Mouse (Mus musculus) cerebellum, adult 8-10 months (tissue): Measurements from ENCODE around the gene Ttc7b.

Experiments
- DNase-seq: peaks from one replicate; pipeline ENCODE4 v3.0.0; 2022

Gene Ttc7b

GRCm38 (mm10) chr12:100520794-100521186, at the start of gene Ttc7b:
Gene Ttc7b, minus strand, starts transcription at chr12:100520826.
- no peak for DNase-seq

GRCm38 (mm10) chr12:100568831-100569230, 48.2 kb upstream of the Ttc7b start:
- DNase-seq = no peak

- DNase-seq = no peak
Observed at GRCm38 (mm10) chr12:100568105-100568504, 47.5 kb upstream of the Ttc7b start.

GRCm38 (mm10) chr12:100567627-100568026, 47.0 kb upstream of the Ttc7b start:
- DNase-seq = no peak

- no peak for DNase-seq
Observed at GRCm38 (mm10) chr12:100553675-100554074, 33.0 kb upstream of the Ttc7b start.

GRCm38 (mm10) chr12:100551972-100552371, 31.3 kb upstream of the Ttc7b start:
- DNase-seq = no peak

GRCm38 (mm10) chr12:100544194-100544567, 23.6 kb upstream of the Ttc7b start:
- no peak for DNase-seq

- DNase-seq = no peak
Observed at GRCm38 (mm10) chr12:100543437-100544193, 23.0 kb upstream of the Ttc7b start.

GRCm38 (mm10) chr12:100542494-100542893, 21.9 kb upstream of the Ttc7b start:
- DNase-seq = no peak

GRCm38 (mm10) chr12:100542076-100542475, 21.4 kb upstream of the Ttc7b start:
- DNase-seq = no peak

GRCm38 (mm10) chr12:100539158-100539714, 18.6 kb upstream of the Ttc7b start:
- DNase-seq = no peak

- no peak for DNase-seq
Observed at GRCm38 (mm10) chr12:100538445-100539157, 18.0 kb upstream of the Ttc7b start.

GRCm38 (mm10) chr12:100537091-100537490, 16.5 kb upstream of the Ttc7b start:
- DNase-seq = no peak

GRCm38 (mm10) chr12:100535028-100535427, 14.4 kb upstream of the Ttc7b start:
- DNase-seq = no peak

- DNase-seq = no peak
Observed at GRCm38 (mm10) chr12:100534028-100534427, 13.4 kb upstream of the Ttc7b start.

GRCm38 (mm10) chr12:100533209-100533608, 12.6 kb upstream of the Ttc7b start:
- no peak for DNase-seq

- no peak for DNase-seq
Observed at GRCm38 (mm10) chr12:100531740-100532139, 11.1 kb upstream of the Ttc7b start.

GRCm38 (mm10) chr12:100530871-100531270, 10.2 kb upstream of the Ttc7b start:
- DNase-seq = no peak

GRCm38 (mm10) chr12:100529651-100530050, 9.0 kb upstream of the Ttc7b start:
- no peak for DNase-seq

GRCm38 (mm10) chr12:100529172-100529571, 8.5 kb upstream of the Ttc7b start:
- no peak for DNase-seq

GRCm38 (mm10) chr12:100528246-100528645, 7.6 kb upstream of the Ttc7b start:
- DNase-seq = peak; percentile 31

GRCm38 (mm10) chr12:100527753-100528152, 7.1 kb upstream of the Ttc7b start:
- peak; percentile 84 for DNase-seq

- DNase-seq = peak; percentile 39
Observed at GRCm38 (mm10) chr12:100527241-100527640, 6.6 kb upstream of the Ttc7b start.

GRCm38 (mm10) chr12:100525939-100526338, 5.3 kb upstream of the Ttc7b start:
- no peak for DNase-seq
